Mouse (Mus musculus) olfactory bulb, adult 2 months (tissue): ENCODE data around the gene Plcd1.

Experiments used
- CTCF ChIP-seq: fragments of 200-500 bp; IDR thresholded peaks from 2 replicates; pipeline ENCODE4 v1.5.1; 2012; ENCODE audit warnings: low read depth, mild to moderate bottlenecking, low read length, moderate library complexity; ENCODE audit not compliant: insufficient read depth
- POLR2A ChIP-seq: fragments of 200-500 bp; IDR thresholded peaks from 2 replicates; pipeline ENCODE4 v1.6.1; 2012; ENCODE audit warnings: mild to moderate bottlenecking, low read depth, low read length, moderate library complexity; ENCODE audit not compliant: insufficient read depth

GRCm38 (mm10) chr9:119031772-119032171, 61.5 kb downstream of the Plcd1 start:
- TF ChIP-seq CTCF = no peak
- no peak for TF ChIP-seq POLR2A
